Mouse (Mus musculus): ENCODE data around the gene Pptc7.

DNA sequence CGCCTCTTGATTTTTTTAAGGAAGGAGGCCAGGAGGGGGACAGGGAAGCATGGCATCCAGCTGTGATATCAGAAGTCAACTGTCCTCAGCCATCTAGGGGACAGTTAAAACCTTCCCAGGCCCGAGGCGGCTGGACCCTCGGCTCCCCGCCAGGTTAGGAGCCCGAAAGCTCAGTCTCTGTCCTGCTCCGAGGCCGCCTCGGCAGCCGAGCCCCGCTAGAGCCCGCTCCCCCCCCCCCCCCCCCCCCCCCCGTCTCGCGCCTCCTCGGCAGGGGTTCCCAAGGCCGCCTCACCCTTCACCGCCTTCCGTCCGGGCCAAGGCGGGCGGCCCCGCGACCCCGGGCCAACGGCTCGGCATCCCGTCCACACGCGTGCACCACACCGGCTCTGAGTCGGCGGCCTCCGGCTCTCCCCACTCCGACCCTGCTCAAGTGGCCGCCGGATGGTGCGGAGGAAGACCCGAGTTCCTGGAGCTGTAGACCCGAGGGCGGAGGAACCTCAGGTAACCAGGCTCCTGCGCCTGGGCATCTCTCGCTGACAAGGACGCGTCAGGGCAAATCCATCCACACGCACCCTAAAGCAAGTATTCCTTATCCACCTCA, 87.5 kb downstream of the Pptc7 start, which contains the start of gene Gpn3:
- TF ChIP-seq MAX (IDR thresholded peaks at IDR 0.05) (no peak), CTCF (IDR thresholded peaks at IDR 0.05; ENCODE audit: control insufficient read depth, insufficient read depth, insufficient read length) (no peak)

Data from C2C12 (cell line).